Mouse (Mus musculus) hindbrain, embryonic 12.5 days (tissue): ENCODE measurements around the gene Olfr374. TPM values are rescaled to one million over a fixed set of nuclear protein-coding genes. Genes with fewer than 3 reads are reported as not detected.
"Not testable (repeated sequence)": the region's sequence is repeated elsewhere in the genome, so short reads cannot be mapped to it uniquely, and the experiment has no call there.

Source experiments
- ATAC-seq: fragments of 200-750 bp; cut with Nextera tagmentation; 2 replicates; pipeline ENCODE4 v1.8.0; 2017; ENCODE audit warnings: moderate TSS enrichment; ENCODE audit not compliant: low FRiP score
- H3K27ac ChIP-seq: fragments of 300-500 bp; sonication (generic); 2 replicates; pipeline ENCODE4 v1.5.1; 2016; ENCODE audit warnings: mild to moderate bottlenecking
- H3K27me3 ChIP-seq: fragments of 300-500 bp; sonication (generic); 2 replicates; pipeline ENCODE4 v1.6.1; 2016; ENCODE audit warnings: mild to moderate bottlenecking
- H3K36me3 ChIP-seq: fragments of 300-500 bp; sonication (generic); 2 replicates; pipeline ENCODE4 v1.6.1; 2016; ENCODE audit warnings: mild to moderate bottlenecking
- H3K4me1 ChIP-seq: fragments of 300-500 bp; sonication (generic); 2 replicates; pipeline ENCODE4 v1.6.1; 2016
- H3K4me2 ChIP-seq: fragments of 300-500 bp; sonication (generic); replicated peaks from 2 replicates; pipeline ENCODE4 v1.6.1; 2016; ENCODE audit warnings: mild to moderate bottlenecking
- H3K4me3 ChIP-seq: fragments of 300-500 bp; sonication (generic); 2 replicates; pipeline ENCODE4 v1.5.1; 2016; ENCODE audit warnings: mild to moderate bottlenecking
- H3K9ac ChIP-seq: fragments of 300-500 bp; sonication (generic); 2 replicates; pipeline ENCODE4 v1.6.1; 2016; ENCODE audit warnings: mild to moderate bottlenecking, moderate library complexity
- H3K9me3 ChIP-seq: fragments of 300-500 bp; sonication (generic); replicated peaks from 2 replicates; pipeline ENCODE4 v1.6.1; 2016; ENCODE audit warnings: mild to moderate bottlenecking
- WGBS: fragments of 180-500 bp; shearing (Covaris S2); methylation state at CpG from one replicate; pipeline ENCODE4 v1.1.7; 2016; 5-methylcytosine and 5-hydroxymethylcytosine counted together
- polyA plus RNA-seq: library from polyadenylated mRNA; unstranded; fragments of >200 nt; fragmentation: Nextera tagmentation; extraction: Ambion mirVana; gene quantifications from 2 replicates; pipeline ENCODE4 v1.2.1, GENCODE M21; 2016

Gene Olfr374
- polyA plus RNA-seq, 1 experiment from 2014 or later: not detected

DNA sequence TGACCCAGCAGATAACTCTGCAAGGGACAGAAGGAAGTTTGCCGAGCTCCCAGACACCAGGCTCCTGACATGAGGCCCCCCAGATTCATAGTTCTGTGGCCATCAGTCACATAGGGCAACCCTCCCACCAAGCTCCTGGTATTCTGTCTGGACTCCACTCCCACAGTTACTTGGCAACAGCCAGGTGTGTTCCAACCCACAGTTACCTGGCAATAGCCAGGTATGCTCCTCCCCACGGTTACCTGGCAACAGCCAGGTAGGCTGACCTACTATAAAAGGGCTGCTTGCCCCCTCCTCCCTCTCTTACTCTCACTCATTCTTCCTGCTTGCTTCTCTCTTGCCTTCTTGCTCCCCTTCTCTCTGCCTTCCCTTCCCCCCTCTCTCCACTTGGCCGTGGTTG lies 14.6 kb downstream of the Olfr374 start:
- not testable (repeated sequence) for H3K9ac ChIP-seq, H3K9me3 ChIP-seq, H3K4me3 ChIP-seq, H3K27ac ChIP-seq, H3K4me1 ChIP-seq, ATAC-seq, H3K36me3 ChIP-seq, H3K4me2 ChIP-seq, H3K27me3 ChIP-seq
- 60% methylated on average over 3 of the region's 3 CpGs for WGBS

GRCm38 (mm10) chr8:72121997-72122396 lies 15.2 kb downstream of the Olfr374 start:
- no peak overlapping the region for H3K9ac ChIP-seq
- H3K4me1 ChIP-seq: no peaks in the 10 kb centered on the region
- no peaks in the 10 kb centered on the region for H3K9me3 ChIP-seq
- ATAC-seq: no peak
- no peak overlapping the region for H3K27ac ChIP-seq
- WGBS: 58% methylated on average over 1 of the region's 1 CpGs
- no peaks in the 10 kb centered on the region for H3K27me3 ChIP-seq
- H3K36me3 ChIP-seq: no peaks in the 10 kb centered on the region
- H3K4me3 ChIP-seq: no peak overlapping the region
- H3K4me2 ChIP-seq: no peak overlapping the region

DNA sequence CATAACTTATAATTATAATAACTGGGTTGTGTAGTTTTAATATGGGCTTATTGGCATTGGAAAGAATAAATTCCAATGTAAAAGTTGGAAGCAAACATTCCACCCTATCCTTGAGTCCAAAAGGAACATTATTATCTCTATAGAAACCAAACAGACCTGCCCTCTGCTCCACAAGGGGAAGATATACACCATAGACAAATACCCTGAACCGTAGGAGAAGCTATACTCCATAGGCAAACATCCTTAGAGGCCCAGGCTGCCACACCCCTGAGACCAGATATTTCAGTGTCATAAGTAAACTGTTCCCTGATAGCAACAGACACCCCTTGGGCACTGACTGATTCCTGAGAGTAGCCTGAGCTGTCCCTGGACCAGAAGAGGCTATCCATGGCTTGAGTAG lies 21.0 kb downstream of the Olfr374 start:
- WGBS: 78% methylated on average over 1 of the region's 1 CpGs
- Histone ChIP-seq H3K36me3 (no peaks in the 10 kb centered on the region), H3K4me2 (no peak overlapping the region), H3K9ac (no peak overlapping the region), H3K4me1 (no peaks in the 10 kb centered on the region), H3K27ac (no peak overlapping the region), H3K27me3 (no peaks in the 10 kb centered on the region), H3K4me3 (no peak overlapping the region), H3K9me3 (no peaks in the 10 kb centered on the region)
- no peak for ATAC-seq

GRCm38 (mm10) chr8:72131251-72131650 lies 24.4 kb downstream of the Olfr374 start:
- no peak for ATAC-seq
- H3K4me2 ChIP-seq: no peak overlapping the region
- H3K36me3 ChIP-seq: no peaks in the 10 kb centered on the region
- no peak overlapping the region for H3K27ac ChIP-seq
- no peak overlapping the region for H3K4me3 ChIP-seq
- WGBS: 60% methylated on average over 2 of the region's 2 CpGs
- peaks cover 6% of the 10 kb centered on the region; the same call in 1 of the 2 replicates for H3K4me1 ChIP-seq
- H3K9me3 ChIP-seq: no peaks in the 10 kb centered on the region
- H3K27me3 ChIP-seq: no peaks in the 10 kb centered on the region
- H3K9ac ChIP-seq: no peak overlapping the region

GRCm38 (mm10) chr8:72131901-72132300 lies 25.1 kb downstream of the Olfr374 start:
- Histone ChIP-seq H3K4me2 (no peak overlapping the region), H3K4me3 (no peak overlapping the region), H3K9me3 (no peaks in the 10 kb centered on the region), H3K9ac (no peak overlapping the region), H3K27ac (no peak overlapping the region), H3K36me3 (no peaks in the 10 kb centered on the region), H3K4me1 (peaks cover 8% of the 10 kb centered on the region; the same call in 1 of the 2 replicates), H3K27me3 (no peaks in the 10 kb centered on the region)
- 73% methylated on average over 2 of the region's 2 CpGs for WGBS
- no peak for ATAC-seq

- no peaks in the 10 kb centered on the region for H3K36me3 ChIP-seq
- no peak overlapping the region for H3K27ac ChIP-seq
- no peaks in the 10 kb centered on the region for H3K9me3 ChIP-seq
- no peak overlapping the region for H3K4me2 ChIP-seq
- no peak overlapping the region for H3K4me3 ChIP-seq
- H3K27me3 ChIP-seq: no peaks in the 10 kb centered on the region
- H3K9ac ChIP-seq: no peak overlapping the region
- 89% methylated on average over 1 of the region's 1 CpGs for WGBS
- no peak for ATAC-seq
- H3K4me1 ChIP-seq: peaks cover 10% of the 10 kb centered on the region; the same call in 1 of the 2 replicates
These were observed 25.6 kb downstream of the Olfr374 start for GRCm38 (mm10) chr8:72132417-72132816.

- H3K27ac ChIP-seq: no peak overlapping the region
- no peak overlapping the region for H3K4me2 ChIP-seq
- H3K27me3 ChIP-seq: no peaks in the 10 kb centered on the region
- no peaks in the 10 kb centered on the region for H3K9me3 ChIP-seq
- no peak overlapping the region for H3K4me3 ChIP-seq
- H3K9ac ChIP-seq: no peak overlapping the region
- H3K4me1 ChIP-seq: peaks cover 10% of the 10 kb centered on the region
- no peak for ATAC-seq
- 84% methylated on average over 1 of the region's 1 CpGs for WGBS
- no peaks in the 10 kb centered on the region for H3K36me3 ChIP-seq
These were observed 26.1 kb downstream of the Olfr374 start for GRCm38 (mm10) chr8:72132891-72133290.

DNA sequence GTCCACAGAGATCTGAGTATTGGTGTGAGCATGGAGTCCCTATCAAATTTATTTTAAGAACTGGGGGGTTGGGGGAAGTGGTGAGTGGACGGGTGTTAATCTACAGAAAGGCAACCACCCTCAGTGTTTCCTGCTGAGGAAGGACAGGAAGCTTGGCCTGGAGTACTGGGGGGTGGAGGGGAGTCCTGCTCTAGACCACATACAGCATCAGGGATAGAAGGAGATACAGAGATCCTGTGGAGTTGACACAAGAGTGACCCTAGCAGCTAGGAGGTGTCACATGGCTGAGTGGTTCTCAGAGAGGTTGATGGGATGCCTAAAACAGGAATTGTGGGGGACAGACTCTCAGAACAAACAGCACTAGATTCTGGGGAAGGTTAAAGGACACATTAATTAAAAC lies 26.7 kb downstream of the Olfr374 start:
- H3K9ac ChIP-seq: no peak overlapping the region
- no peak overlapping the region for H3K27ac ChIP-seq
- H3K36me3 ChIP-seq: peaks cover 3% of the 10 kb centered on the region; the same call in 1 of the 2 replicates
- H3K9me3 ChIP-seq: no peaks in the 10 kb centered on the region
- WGBS: 42% methylated on average over 1 of the region's 1 CpGs
- H3K4me3 ChIP-seq: no peak overlapping the region
- H3K4me2 ChIP-seq: no peak overlapping the region
- no peaks in the 10 kb centered on the region for H3K27me3 ChIP-seq
- ATAC-seq: no peak
- peaks cover 12% of the 10 kb centered on the region for H3K4me1 ChIP-seq

DNA sequence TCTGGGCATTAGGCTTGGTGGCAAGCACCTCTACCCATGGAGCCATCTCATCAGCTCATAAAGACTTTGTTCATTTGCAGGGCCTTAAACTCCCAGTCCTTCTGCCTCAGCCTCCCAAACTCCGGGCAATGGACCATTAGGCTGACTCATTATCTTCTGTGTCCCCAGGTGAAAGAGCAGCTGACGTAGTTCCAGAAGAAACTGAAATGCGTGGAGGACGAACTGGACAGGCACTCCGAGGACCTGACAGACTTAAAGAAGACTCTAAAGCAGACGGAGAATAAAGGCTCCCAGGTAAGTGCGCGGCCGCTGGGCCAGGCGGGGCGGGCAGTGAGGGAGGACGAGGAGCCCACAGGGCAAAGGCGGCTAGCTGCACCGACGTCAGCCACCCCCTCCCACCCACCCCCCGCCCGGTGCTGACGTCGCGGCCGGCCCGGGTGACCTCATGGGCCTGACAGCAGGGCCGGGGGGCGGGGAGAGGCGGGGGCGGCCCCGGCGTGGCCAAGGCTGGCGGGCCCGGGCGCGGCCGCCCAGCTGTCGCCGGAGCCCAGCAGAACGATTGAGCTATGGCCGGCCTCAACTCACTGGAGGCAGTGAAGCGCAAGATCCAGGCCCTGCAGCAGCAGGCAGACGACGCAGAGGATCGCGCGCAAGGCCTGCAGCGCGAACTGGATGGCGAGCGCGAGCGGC lies 28.1 kb downstream of the Olfr374 start, which contains the start of gene Tpm4:
Tpm4 (plus strand) TSS at position 220 of the 690 bp plus-strand sequence.
- WGBS: under 1% methylated on average over 48 of the region's 49 CpGs
- H3K27ac ChIP-seq: peak within 1 kb of the TSS; percentile 93
- H3K4me3 ChIP-seq: peak within 1 kb of the TSS; percentile 80
- H3K4me1 ChIP-seq: peaks cover 12% of the 10 kb centered on the region
- H3K4me2 ChIP-seq: peak within 1 kb of the TSS; percentile 69
- ATAC-seq: peak; percentile 89
- peak within 1 kb of the TSS; percentile 92 for H3K9ac ChIP-seq
- no peaks in the 10 kb centered on the region for H3K9me3 ChIP-seq
- H3K36me3 ChIP-seq: peaks cover 17% of the 10 kb centered on the region
- H3K27me3 ChIP-seq: no peaks in the 10 kb centered on the region

- Histone ChIP-seq H3K4me1 (peaks cover 12% of the 10 kb centered on the region), H3K4me3 (peak overlapping the region; percentile 80), H3K9me3 (no peaks in the 10 kb centered on the region), H3K36me3 (peaks cover 25% of the 10 kb centered on the region), H3K27ac (peak overlapping the region; percentile 93), H3K27me3 (no peaks in the 10 kb centered on the region), H3K4me2 (peak overlapping the region; percentile 69), H3K9ac (peak overlapping the region; percentile 92)
- ATAC-seq: peak; percentile 85
- WGBS: under 1% methylated on average over 52 of the region's 62 CpGs
These were observed 28.8 kb downstream of the Olfr374 start for GRCm38 (mm10) chr8:72135446-72136301.

DNA sequence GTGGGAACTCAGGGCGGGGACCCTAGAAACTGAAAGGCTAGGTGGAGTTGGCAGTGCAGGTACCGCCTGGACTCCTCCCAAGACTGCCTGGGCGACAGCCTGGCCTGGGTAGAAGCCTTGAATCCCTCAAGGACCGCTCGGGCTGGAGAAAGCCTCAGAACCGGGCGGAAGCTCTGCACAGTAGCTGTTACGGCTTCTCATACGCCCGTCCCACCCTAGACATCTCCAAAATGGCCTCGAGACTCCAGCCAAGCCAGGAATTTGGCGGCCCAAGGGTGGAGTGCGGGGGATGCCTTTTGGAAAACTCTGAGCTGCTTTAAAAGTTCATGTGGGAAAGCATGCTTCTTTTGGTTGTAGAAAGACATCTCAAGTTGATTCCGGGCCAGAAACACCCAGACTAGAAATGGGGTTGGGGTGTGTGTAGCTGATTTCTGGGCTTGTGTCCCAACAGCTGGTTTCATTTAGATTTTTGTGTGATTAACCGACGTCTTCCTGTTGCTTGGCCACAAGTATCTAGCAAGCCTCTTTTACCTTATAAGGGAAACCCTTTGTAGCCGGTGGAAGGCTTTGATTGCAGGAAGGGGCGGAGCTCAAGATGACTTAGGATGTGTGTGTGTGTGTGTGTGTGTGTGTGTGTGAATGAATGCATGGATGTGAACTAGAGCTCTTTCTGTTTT lies 29.6 kb downstream of the Olfr374 start:
- ATAC-seq: no peak
- peak overlapping the region; percentile 92 for H3K9ac ChIP-seq
- peak overlapping the region; percentile 80 for H3K4me3 ChIP-seq
- H3K4me1 ChIP-seq: peaks cover 12% of the 10 kb centered on the region
- H3K4me2 ChIP-seq: peak overlapping the region; percentile 69
- WGBS: 2% methylated on average over 18 of the region's 18 CpGs
- H3K36me3 ChIP-seq: peaks cover 32% of the 10 kb centered on the region
- H3K27ac ChIP-seq: peak overlapping the region; percentile 93
- H3K27me3 ChIP-seq: no peaks in the 10 kb centered on the region
- no peaks in the 10 kb centered on the region for H3K9me3 ChIP-seq

DNA sequence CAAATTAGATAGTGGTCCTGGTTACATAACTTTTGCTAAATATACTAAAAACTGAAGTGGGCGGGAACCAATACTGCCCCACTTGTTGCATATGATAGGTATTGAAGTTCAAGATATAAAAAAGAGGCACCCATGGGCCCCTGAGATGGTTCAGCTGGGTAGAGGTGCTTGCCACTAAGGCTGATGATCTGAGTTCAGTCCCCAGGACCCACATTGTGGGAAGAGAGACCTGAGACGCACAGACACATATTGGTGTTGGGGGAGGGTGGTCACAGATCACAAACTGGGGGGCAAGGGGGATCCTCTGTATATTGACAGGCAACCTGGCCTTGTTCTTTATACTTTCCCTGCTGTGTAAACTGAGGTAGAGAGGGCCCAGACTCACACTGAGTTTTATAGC lies 30.6 kb downstream of the Olfr374 start:
- H3K9me3 ChIP-seq: no peaks in the 10 kb centered on the region
- no peak overlapping the region for H3K27ac ChIP-seq
- no peaks in the 10 kb centered on the region for H3K27me3 ChIP-seq
- no peak overlapping the region for H3K4me3 ChIP-seq
- H3K36me3 ChIP-seq: peaks cover 42% of the 10 kb centered on the region
- H3K4me2 ChIP-seq: peak overlapping the region; percentile 69; the same call in 1 of the 2 replicates
- H3K9ac ChIP-seq: no peak overlapping the region
- 92% methylated on average over 2 of the region's 2 CpGs for WGBS
- ATAC-seq: no peak
- peaks cover 12% of the 10 kb centered on the region for H3K4me1 ChIP-seq
